Mouse (Mus musculus): Measurements from ENCODE around the gene Cpeb3. TPM values are rescaled to one million over a fixed set of nuclear protein-coding genes. Genes with fewer than 3 reads are reported as not detected.
"Not testable (repeated sequence)": the region's sequence is repeated elsewhere in the genome, so short reads cannot be mapped to it uniquely, and the experiment has no call there.

Gene Cpeb3
- total RNA-seq, 2 experiments from 2014 or later: 33.6 to 37.2 TPM

- intact Hi-C loops (cut with DNase I; ENCODE audit: low total_unique reads): no loop called here
These were observed 585 bp upstream of the Cpeb3 start for GRCm38 (mm10) chr19:37208986-37209385.

DNA sequence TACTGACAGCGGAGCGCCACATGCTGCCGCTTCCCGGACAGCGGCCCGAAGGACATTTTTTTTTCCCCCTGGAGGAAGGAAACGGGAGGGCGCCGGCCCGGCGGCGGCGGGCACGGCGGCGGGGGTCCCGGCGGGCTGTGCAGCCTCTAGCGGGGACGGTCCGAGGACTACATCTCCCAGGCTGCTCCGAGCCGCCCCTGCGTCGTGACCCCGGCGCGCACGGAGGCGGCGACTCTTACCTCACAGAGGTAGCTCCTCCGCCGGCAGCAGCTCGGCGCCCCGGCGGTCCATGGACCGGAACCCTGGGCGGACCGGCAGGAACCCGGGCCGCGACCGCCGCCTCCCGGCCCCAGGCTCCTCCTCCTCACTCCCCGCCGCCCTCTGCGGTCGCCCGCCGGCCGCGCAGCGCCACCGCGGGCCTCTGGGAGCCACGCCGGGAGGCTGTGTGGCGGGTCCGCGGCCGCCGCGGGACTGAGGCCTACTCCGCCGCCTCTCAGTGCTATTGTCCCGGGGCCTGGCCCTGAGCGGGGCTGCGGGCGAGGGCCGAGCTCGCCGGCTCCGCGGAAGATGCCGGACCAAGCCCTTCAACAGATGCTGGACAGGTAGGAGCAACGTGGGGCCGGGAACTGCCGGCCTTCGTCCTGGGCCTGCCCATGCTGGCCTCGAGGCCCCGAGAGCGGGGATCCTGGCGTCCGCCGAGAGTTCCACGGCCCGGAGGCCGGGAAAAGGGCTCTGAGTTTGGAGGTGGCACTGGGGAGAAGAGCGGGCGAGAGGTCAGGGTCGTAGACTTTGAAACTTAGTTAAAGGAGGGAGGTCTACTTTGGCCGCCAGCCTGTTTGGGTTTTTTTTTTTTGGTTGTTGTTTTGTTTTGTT is 862 bp downstream of the Cpeb3 start, which contains the start of gene March5:
Gene March5 (plus strand): TSS at position 241 of the 873 bp plus-strand sequence.
- intact Hi-C loops (cut with DNase I; ENCODE audit: low total_unique reads): no loop called here
- DNase-seq: peak; percentile 91

More at GRCm38 (mm10) chr19:37208986-37209385, 585 bp upstream of the Cpeb3 start:
- no peak for DNase-seq

DNA sequence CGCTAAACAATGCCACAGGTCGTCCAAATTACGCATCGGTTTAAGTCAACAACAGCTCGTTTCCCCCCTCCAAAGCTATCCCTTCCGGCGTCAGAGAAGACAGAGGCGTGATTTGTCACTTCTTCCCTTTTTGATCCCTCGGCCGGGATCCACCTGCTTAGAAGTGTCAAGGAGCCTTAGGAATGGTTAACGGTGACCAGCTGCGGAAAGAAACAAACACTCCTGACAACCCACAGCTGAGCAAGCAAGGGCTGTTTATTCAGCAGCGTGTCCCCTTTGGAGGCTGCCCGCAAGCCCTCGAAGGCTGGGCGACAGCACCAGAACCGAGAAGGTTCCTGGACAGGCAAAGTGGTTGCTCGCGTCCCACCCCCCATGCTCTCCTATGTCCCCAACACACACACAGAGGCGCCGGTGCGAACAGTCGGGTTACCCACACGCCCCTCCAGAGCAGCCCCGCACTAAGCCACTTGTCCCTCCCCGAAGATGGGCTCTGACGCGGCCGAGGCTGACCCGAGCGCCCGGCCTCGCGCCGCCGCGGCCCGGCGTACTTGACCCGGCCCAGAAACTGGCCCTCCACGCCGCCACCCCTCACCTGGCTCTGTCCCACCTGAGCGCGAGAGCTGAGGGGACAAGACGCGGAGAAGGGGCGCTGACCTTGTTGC is 1.6 kb downstream of the Cpeb3 start:
- intact Hi-C loops (cut with DNase I; ENCODE audit: low total_unique reads): no loop called here
- peak; percentile 54 for DNase-seq

- DNase-seq; intact Hi-C loops (cut with DNase I; ENCODE audit: low total_unique reads): not testable (repeated sequence)
These were observed 3.2 kb downstream of the Cpeb3 start for GRCm38 (mm10) chr19:37205155-37205554.

- no peak for DNase-seq
- intact Hi-C loops (cut with DNase I; ENCODE audit: low total_unique reads): no loop called here
These were observed 5.0 kb downstream of the Cpeb3 start for GRCm38 (mm10) chr19:37203371-37203770.

GRCm38 (mm10) chr19:37199889-37200288 is 8.5 kb downstream of the Cpeb3 start:
- intact Hi-C loops (cut with DNase I; ENCODE audit: low total_unique reads): no loop called here
- DNase-seq: no peak

DNA sequence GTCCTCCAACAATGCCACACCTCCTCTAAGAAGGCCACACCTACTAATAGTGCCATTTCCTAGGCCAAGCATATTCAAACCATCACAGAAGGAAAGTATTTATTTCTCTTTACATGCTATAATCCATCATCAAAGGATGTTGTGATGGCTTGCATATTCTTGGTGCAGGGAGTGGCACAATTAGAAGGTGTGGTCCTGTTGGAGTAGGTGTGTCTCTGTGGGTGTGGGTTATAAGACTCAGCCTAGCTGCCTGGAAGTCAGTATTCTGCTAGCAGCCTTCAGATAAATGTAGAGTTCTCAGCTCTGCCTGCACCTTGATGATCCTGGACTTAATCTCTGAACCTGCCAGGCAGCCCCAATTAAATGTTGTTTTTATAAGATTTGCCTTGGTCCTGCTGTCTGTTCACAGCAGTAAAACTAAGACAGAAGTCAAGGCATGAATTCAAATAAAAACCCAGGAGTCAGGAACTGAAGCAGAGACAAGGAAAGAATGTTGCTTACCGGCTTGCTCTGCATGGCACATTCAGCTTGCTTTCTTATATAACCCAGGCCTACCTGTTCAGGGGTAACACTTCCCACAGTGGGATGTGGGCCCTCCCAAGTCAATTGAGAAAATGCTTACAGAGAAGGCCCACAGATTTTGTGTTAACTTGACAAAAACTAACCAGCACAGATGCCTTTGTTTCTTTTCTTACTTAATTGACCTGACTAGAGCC is 10.1 kb downstream of the Cpeb3 start:
- no peak for DNase-seq
- intact Hi-C loops (cut with DNase I; ENCODE audit: low total_unique reads): no loop called here

- intact Hi-C loops (cut with DNase I; ENCODE audit: low total_unique reads): no loop called here
- no peak for DNase-seq
These were observed 15.8 kb downstream of the Cpeb3 start for GRCm38 (mm10) chr19:37192475-37193058.

GRCm38 (mm10) chr19:37188366-37188948 is 19.9 kb downstream of the Cpeb3 start:
- DNase-seq: no peak
- intact Hi-C loops (cut with DNase I; ENCODE audit: low total_unique reads): no loop called here

GRCm38 (mm10) chr19:37177819-37178708 is 30.3 kb downstream of the Cpeb3 start:
- intact Hi-C loops (cut with DNase I; ENCODE audit: low total_unique reads): loop anchor here (10.0 kb wide), 1 partner anchor 63 kb away; no protein-coding TSS in a partner anchor
- peak; percentile 63 for DNase-seq

GRCm38 (mm10) chr19:37176879-37177462 is 31.4 kb downstream of the Cpeb3 start:
- intact Hi-C loops (cut with DNase I; ENCODE audit: low total_unique reads): loop anchor here (10.0 kb wide), 1 partner anchor 62 kb away; no protein-coding TSS in a partner anchor
- no peak for DNase-seq

- intact Hi-C loops (cut with DNase I; ENCODE audit: low total_unique reads): loop anchor here (10.0 kb wide), 1 partner anchor 61 kb away; no protein-coding TSS in a partner anchor
These were observed 32.5 kb downstream of the Cpeb3 start for GRCm38 (mm10) chr19:37175919-37176318.

GRCm38 (mm10) chr19:37175436-37175805 is 33.0 kb downstream of the Cpeb3 start:
- DNase-seq: peak; percentile 12
- intact Hi-C loops (cut with DNase I; ENCODE audit: low total_unique reads): loop anchor here (10.0 kb wide), 1 partner anchor 61 kb away; no protein-coding TSS in a partner anchor

More at GRCm38 (mm10) chr19:37175919-37176318, 32.5 kb downstream of the Cpeb3 start:
- DNase-seq: peak; percentile 7

DNA sequence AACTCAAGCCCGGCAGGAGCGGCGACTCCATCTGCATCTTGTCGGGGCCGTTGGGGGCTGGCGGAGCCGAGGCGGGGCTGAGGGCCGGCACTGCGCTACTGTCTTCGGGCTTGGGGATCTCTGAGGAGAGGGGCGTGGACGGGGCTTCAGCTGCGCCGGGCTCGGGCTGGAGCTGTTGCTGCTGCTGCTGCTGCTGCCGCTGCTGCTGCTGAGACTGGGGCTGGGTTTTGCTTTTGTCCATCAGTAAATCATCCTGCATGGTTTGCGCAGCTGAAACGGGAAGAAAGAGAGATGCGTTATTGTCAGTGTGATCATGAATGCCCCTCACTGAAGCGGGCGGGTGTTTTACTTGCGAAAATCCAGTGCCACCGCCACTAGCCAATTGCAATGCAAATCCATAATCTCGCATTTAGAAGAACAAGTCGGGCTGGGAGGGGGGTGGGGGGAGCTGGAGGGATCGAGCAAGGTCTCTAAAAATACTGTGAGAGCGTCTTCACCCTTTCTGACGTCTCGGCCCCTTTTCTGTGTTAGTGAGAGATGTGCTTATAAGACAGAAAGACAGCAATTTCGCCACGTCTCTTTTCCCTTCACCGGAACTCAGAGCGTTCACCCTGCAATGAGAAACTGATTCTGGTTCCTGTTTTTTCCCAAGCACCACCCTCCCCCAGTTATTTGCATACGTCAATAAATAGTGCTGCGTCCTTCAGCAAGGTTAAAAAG is 33.5 kb downstream of the Cpeb3 start:
- peak; percentile 28 for DNase-seq
- intact Hi-C loops (cut with DNase I; ENCODE audit: low total_unique reads): loop anchor here (10.0 kb wide), 1 partner anchor 60 kb away; no protein-coding TSS in a partner anchor

GRCm38 (mm10) chr19:37174116-37174715 is 34.2 kb downstream of the Cpeb3 start:
- DNase-seq: peak; percentile 51
- intact Hi-C loops (cut with DNase I; ENCODE audit: low total_unique reads): loop anchor here (10.0 kb wide), 1 partner anchor 59 kb away; no protein-coding TSS in a partner anchor

DNA sequence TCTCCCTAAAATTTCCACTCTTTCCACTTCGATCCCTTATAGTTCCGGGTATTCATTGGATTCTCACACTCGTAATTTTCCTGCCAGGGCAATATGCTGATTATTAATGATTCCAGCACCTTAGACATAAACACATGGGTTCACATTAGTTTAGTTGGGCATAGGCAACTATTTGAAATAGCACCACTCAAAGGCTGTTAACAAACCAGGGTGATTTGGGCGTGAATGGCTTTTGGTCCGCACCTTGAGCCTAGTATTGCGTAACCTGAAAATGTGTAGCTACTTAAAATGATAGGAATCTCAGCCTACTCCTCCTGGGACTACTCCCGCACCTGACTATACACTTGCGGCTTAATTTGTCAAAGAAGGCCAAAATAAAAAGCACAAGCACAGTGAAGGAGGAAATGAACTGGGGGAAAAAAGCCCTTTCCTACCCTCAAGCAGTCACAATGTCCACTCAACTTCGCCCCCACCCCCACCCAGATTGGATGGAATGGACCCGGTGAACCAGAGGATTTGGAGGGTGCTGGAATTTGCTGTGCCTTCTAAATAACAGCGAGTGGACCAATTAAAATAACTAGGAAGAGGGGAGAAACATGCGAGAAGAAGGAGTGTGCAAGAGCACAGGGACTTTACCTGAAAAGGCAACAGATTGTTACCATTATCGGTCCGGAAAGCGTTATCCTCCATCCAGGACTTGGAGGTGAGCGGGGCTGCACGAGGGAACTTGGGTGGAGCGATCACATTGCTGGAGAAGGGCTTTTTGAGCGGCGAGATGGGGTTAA is 34.9 kb downstream of the Cpeb3 start:
- intact Hi-C loops (cut with DNase I; ENCODE audit: low total_unique reads): loop anchor here (10.0 kb wide), 1 partner anchor 59 kb away; no protein-coding TSS in a partner anchor

More for the DNA sequence above, 34.9 kb downstream of the Cpeb3 start:
- no peak for DNase-seq
